Mouse (Mus musculus): ENCODE measurements around the gene Agmat.

Agmat gene

DNA sequence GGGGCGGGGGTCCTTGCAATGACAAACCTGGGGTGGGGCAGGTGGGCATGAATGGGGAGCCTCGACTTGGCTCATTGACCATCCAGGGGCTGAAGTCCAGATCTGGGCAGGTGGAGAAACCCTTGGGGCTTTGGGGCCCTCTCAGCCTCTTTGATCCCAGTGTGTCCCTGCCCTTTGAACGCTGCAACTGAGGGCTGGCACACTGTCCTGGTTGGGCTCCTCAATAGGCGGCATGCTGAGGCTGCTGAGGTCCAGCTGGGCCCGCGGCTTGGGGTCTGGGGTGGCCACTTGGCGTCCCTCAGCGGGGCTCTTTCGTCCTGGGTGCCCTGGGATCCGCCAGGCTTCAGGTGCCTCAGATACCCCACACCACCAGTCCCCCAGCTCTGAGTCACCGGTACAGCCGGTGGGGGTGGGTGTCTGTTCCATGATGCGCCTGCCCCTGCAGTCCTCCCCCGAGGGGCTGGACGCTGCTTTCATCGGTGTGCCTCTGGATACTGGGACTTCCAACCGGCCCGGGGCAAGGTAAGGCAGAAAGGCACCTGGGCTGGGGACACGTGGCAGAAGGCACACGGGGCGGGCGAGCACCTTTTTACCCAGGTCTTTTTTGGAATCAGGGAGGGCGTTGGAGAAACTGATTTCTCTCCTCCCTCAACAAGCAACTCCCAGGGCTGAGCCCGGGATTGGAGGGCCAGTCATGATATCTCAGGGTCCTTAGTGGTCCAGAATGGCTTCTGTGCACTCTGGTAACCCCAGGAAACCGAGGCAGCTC lies at the start of gene Agmat:
Gene Agmat (plus strand): TSS at position 95 of the 769 bp plus-strand sequence.
- DNase-seq (ENCODE audit: low spot score in 2 of 2) = no peak

DNA sequence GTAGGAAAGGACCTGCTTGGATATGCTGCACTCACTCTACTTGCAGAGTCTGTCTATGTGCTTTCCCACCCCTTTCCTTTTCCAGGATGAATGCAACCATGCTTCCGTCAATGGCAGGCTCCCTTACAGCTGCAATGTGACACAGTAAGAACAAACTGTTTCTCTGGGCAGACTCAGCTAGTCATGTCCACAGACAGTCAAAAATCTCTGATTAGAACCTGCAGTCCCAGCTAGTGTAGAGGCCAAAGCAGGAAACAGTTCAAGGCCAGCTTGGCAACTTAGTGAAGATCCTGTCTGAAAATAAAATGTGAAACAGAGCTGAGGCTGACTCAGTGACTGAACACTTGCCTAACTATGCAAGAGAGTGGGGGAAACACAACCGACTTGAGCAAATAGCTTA lies 41.8 kb upstream of the Agmat start:
- no peak for DNase-seq (ENCODE audit: low spot score in 2 of 2)

DNA sequence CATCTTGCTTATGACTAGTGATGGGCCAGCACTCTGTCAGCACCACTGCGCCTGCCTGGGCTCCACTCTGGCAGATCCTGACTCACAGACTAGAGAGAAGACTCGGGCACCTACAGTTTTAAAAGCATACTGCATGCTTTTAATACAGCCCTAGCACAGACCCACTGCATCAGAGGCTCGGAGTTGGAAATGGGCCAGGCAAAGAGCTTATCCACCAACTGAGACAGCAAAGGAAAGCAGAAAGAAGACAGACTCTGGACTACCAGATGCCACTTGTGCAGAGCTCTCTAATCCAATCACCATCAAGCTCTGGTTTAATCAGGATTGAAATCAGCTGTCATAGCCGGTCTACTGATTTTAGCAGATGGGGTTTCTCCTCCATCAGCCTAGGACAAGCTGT lies 41.1 kb upstream of the Agmat start:
- peak; percentile 31 to 41 for DNase-seq (ENCODE audit: low spot score in 2 of 2)

DNA sequence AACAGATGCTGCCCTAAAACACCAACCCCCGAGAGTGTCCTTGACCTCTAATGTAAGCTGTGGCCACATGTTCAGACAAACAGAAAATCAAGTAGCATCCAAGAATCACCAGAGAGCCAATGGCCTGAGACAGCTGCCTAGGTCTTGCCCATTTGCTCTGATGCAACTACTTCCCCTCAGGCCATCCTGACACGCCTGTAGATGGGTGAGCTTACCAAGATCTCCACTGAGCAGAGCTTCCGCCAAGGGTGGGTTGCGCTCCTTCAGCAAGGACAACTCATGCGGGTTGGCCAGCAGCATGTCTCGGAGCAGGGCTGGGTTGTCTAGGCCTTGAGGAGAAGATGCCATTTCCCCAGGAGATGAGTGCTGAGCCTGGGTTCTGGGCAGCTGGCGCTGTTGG lies 38.5 kb upstream of the Agmat start:
- DNase-seq (ENCODE audit: low spot score in 2 of 2) = no peak

DNA sequence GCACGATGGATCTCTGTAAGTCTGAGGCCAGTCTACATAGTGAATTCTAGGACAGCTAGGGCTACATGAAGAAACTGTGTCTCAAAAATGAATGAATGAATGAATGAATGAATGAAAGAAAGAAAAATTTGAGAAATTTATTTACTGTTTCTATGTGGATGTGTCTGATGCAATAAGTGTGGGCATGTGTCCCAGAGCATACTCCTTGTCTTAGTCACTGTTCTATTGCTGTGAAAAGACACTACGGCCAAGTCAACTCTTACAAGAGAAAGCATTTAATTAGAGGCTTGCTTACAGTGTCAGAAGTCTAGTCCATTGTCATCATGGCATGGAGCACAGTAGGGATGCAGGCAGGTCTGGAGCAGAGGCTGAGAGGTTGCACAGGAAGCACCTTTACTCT lies 37.5 kb upstream of the Agmat start:
- no peak for DNase-seq (ENCODE audit: low spot score in 2 of 2)

DNA sequence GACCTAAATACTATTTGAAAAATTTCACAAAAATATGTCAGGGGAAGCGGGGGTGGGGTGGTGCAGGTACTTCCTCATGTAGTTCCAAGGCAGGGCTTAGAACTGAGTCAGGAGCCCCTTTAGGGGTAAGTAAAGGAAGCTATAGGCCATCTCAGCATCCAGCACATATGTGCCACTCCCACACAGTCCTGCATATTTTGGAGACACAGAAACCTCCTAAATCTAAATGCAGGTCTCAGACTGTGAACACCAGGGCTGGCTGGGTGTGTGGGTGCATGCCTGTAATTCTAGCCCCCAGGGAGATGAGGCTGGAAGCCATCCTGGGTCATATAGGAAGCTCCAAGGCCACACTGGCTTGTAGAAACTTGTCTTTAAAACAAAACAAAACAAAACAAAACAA lies 35.2 kb upstream of the Agmat start:
- DNase-seq (ENCODE audit: low spot score in 2 of 2) = no peak

DNA sequence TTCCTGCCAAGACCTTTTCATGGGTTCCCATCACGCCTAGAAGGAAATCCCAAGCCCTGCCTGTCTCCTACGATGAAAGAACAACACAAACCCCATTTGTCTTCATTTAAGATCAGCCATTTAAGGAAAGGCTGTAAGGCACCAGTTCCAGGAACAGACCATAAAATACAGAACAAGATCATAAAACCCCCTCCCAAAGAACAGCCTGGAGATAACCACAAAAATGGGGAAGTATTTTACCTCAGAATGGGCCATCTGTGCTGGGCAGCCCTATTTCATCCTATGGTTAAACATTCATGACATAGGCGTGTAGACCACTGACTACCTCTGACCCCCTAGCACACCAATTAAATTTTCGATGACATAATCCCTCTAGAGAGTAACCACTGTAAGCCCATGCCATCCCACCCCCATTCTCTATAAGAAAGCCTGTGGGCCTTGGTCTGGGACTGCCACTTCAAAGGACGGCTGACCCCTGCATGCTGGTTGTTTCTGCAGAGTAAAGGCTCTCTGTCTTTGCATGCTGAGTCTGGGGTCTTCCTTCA lies 32.8 kb upstream of the Agmat start:
- no peak for DNase-seq (ENCODE audit: low spot score in 2 of 2)

DNA sequence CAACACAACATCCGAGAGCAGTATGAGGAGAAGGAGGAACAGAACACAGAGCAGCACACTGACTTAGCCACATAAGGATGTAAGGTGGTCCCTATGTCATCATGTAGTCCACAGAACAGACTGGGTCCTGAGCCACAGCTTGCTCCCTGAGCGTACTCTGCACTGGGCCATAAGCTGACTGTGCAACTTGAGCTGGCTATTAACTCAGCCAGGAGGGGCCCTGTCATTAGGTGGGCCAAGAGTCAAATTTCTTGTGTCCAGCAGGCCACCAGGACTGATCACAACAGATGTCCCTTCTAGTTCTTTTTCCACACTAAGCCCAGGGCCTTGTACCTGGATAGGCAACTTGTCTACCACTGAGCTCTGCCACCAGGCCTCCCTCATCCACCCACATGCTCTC lies 31.4 kb upstream of the Agmat start:
- DNase-seq (ENCODE audit: low spot score in 2 of 2) = no peak

DNA sequence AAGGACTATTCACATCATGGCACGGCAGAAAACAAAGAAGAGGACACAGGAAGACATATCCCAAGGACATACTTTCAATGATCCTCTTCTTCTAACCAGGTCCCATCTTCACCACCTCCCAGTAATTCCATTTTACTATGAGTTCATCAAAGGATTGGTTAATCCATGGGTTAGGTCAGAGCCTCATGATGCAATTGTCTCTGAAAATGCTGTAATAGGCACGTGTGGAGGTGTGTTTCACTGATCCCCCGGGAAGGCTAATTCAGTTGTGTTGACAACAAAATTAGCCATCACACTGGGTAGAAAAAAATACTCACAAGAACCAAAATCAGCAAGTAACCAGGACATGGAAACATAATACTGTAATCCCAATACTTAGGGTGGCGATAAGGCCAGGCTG lies 28.8 kb upstream of the Agmat start:
- DNase-seq (ENCODE audit: low spot score in 2 of 2) = no peak

DNA sequence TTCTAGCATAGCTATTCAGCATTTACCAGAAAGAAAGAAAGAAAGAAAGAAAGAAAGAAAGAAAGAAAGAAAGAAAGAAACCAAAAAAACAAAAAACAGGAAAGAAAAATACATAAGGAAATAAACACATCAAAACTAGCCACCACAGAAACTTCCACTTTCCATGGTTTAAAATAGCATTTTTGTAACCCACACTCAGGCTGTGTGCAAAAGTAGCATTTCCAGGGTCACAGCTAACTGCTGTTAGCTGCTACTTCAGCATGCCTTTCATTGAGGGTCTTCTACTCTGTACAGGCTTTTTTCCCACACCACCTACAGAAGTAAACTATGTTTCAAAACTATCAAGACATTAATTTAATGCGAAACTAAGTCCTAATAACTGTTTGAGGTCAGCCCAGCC lies 27.2 kb upstream of the Agmat start:
- DNase-seq (ENCODE audit: low spot score in 2 of 2) = no peak

DNA sequence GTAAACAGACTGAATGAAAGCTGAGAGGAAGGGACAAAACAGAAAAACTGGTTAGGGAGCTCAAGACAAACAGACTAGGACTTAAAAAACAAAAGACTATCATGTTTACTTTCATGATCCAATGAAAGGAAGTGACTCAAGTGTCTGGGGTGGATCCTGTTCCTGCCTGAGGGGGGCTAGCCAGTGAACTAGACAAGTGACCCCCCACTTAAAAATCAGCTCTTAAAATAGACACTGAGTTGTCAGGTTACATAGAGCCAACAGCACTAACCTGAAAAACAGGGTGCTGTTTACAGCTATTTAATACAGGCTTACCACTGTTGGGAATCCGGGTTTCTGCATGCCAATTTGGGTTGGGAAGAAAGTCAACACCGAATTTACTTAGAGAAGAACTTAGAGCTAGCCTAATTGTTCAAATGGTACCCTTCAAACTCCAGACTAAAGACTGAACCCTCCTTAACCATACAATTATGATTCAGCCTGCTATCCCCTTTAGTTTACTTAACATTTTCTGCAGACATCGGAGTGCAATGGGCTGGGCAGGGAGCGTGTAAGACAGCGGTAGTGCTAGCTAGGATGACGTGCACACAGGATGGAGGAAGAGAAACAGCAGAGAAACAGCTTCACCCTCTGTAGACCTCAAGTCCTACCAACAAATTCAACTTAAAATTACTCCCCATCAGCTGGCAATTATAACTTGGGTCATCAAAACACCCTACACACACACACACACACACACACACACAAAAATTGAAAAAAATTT lies 25.5 kb upstream of the Agmat start:
- DNase-seq (ENCODE audit: low spot score in 2 of 2) = no peak

DNA sequence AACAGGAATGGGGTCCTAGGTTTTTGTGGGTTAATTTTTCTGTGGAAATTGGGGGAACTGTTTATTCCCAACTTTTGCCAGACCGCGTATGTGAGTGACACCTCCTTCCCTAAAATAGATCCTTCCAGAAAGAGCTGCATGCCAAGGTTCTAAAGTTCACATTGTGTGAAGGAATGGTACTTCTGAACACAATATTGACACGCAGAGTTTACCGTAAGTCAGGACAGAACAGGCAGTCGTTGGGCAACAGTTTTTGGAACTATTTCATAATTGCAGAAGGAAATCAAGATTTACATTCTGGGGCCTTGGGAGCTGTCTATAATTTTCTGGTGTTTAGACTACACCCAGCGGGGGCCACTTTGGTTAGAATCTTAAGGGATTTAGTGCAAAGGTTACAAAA lies 24.5 kb upstream of the Agmat start:
- no peak for DNase-seq (ENCODE audit: low spot score in 2 of 2)

DNA sequence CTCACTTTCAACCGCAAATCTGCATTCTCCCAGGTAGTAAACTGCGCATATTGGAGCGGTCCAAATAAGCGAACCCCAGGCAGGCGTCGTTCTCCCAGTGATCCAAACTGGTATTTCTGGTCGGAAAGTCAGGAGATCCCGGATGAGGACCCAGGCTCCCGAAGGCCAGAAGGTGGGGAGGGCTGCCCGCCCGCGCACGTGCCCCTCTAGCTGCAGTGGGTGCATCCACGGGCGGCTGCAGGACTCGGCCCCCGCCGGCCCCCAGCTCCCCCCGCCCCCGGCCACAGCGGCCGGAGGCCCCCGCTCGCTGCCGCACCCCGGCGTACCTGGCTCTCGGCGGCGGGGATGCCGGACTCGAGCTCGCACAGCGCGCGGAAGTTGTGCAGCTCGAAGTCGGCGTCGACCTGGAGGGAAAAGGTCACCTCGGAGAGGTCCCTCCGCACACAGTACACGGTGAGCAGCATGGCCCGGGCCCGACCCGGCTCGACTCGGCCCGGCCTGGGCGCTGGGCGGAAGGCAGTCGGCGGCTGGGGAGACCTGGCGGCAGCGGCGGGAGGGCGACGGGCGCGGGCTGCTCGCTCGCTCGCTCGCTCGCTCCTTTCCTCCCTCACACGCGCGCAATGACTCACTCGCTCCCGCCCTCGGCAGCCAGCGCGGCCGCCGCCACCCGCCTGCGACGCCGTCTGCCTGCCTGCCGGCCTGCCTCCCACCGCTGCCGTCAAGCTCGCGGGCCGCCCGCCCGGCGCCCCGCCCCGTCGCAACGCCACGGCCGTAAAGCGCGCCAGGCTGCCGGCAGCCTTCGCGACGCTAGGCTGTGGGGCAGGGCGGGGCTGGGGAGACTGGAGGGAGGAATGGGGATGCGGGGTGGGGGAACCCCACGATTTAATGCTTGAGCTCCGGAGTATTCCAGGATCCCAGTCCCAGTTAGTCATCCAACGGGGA lies 23.5 kb upstream of the Agmat start, which contains the start of gene Ddi2:
Gene Ddi2 (minus strand): TSS at position 689 of the 942 bp plus-strand sequence.
- peak; percentile 74 to 80 for DNase-seq (ENCODE audit: low spot score in 2 of 2)

DNA sequence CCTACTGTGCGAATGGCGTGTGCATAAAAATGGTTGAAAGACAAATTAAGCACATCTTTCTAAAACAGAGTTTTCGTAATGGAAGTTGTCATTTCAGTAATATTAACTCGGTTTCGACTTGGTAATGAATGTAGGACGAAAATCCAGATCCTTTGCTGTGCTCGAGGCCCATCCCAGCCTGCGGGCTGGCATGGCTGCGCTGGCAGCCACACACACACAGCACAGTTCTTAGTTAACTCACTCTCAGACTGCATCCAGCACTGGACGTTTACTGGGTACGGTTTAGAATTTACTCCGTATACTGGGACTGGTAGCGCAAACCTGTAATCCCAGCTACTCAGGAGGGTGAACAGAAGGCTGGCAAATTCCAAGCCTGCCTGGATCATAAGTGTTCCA lies 22.8 kb upstream of the Agmat start:
- DNase-seq (ENCODE audit: low spot score in 2 of 2) = no peak

DNA sequence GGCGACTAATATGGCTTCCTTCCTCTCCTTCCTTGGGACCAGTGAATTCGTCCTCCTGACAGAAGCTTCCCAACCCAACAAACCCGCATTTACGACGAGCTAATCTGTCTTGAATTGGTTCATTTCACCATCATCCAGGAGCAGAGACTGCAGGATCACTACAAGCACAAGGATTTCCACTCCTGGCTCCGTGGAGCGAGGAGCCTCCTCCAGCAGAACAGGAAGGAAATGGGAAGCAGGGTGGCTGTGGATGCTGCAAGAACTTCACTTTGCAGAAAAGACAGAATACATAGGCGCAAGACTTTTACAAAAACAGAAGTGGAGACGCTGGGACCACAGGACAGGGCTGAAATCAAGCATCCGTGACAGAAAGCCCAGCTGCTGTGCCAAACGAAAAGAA lies 21.9 kb upstream of the Agmat start:
- no peak for DNase-seq (ENCODE audit: low spot score in 2 of 2)

DNA sequence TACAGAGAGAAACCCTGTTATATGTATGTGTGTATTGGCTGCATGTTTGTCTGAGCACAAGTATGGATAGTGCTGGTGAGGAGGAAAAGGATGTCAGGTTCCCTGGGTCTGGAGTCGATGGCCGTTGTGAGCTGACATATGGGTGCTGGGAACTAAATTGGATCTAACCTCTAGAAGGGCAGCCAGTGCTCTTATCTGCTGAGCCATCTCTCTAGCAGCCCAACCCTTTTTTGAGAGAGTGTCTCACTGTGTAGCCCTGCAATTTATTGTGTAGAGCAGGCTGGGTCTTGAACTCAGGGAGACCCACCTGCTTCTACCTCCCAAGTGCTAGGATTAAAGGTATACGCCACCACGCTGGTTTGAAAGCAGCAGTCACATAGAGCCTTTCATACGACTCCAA lies 21.2 kb upstream of the Agmat start:
- DNase-seq (ENCODE audit: low spot score in 2 of 2) = no peak

DNA sequence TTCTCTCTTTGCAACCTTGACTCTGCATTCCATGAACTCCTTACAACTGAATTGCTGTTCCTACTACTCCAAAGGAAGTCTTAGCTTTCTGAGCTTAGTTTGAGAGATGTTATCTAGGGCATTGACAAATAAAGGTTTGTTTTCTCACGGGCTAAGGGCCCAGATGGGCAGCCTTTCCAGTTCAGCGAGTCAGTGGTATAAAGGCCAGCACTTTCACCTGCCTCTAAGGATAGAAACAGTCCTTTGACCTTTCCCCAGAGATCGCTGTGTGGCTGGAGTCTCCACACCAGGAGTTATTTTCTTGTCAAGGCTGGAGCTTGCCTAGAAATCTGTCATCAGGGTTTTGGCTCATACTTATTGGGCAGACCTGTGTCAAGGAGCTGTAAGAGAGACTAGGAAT lies 20.7 kb upstream of the Agmat start:
- DNase-seq (ENCODE audit: low spot score in 2 of 2) = no peak

DNA sequence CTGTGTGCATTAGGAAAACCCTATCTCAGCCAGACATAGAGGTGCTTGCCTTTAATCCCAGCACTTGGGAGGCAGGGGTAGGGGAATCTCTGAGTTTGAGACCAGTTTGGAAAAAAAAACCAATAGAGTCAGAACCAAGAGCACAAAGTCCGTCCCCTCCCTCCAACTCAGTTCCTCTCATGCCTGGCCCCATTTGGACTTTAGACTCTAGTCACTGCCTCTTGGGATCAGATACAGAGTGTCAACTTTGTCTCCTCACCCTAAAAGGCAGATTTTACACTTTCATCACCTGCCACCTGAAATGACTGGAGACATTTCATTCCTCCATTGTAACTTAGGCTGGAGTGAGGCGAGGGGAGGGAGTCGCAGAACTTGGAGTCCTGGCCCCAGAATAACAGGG lies 17.2 kb upstream of the Agmat start:
- no peak for DNase-seq (ENCODE audit: low spot score in 2 of 2)

DNA sequence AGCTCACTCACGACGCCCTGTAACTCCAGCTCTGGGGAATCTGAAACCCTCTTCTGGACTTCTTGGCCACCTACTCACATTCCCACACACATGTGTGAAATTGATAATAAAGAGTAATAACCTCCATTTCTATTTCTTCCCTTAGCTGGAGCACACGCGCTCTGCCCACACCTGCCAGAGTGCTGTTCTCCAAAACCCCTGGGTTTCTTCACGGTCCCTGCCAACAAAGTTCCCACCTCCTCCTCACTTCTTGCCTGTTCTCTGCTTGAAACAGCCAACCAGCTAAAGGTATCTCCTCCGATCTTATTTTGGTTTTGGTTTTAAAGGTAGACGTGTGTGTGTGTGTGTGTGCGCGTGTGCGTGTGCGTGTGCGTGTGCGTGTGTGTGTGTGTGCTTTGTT lies 16.1 kb upstream of the Agmat start:
- DNase-seq (ENCODE audit: low spot score in 2 of 2) = no peak

DNA sequence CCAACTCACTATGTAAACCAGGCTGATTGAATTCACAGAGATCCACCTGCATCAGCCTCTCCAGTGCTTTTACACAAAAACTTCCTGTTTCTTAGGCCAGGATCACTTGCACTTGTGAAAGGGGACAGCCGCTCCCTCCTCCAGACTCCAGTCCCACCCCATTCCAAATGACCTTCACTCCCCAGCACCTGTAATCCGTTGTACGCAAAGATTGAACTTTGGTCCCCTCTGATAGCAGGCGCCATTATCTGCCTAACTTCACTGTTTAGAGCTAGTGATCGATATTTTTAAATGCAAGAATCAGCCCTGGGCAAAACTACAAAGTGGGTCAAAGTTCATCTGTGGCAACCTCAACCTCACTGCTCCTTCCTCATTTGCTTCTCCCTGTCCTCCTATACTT lies 14.7 kb upstream of the Agmat start:
- DNase-seq (ENCODE audit: low spot score in 2 of 2) = no peak

DNA sequence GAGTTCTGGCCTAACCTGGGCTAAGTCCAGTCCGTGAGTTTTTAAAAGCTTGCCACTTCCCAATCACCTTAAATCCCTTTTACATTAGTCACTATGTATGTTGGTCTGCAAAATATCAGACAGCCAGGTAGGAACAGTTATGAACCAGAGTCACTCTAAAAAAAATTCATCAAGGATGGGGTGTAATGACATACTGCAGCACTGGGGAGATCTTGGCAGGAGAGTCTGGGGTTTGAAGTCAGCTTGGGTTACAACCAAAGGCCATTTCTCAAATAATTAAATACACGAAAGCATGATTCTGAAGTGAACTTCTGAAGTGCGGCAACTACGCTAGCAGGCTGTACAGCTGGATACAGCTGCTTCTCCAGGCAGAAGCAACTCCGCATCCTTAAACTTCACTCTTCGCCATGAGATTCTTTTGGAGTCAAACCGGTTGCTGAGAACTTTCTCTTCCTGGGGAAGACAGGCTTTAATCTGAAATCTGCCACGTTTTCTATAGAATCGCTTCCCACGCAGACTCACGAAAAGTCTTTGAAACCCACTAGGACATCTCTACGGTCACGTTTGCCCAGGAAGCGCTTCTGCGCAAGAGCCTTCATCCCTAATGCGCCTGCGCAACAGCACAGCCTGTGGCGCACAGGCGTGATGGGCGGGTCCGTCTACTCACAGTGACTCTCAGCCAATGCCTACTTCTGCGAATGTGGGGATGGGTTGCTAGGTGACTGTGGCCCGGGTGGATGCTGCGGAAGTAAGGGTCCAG lies 11.8 kb upstream of the Agmat start:
- DNase-seq (ENCODE audit: low spot score in 2 of 2) = peak; percentile 74 to 87
